Mouse (Mus musculus): Measurements from ENCODE around the gene Tomm34.
A peak's percentile ranks its signal among the peaks of the same experiment; 100 is the strongest.

The Tomm34 gene

GRCm38 (mm10) chr2:164010944-164011343 is 60.0 kb downstream of the Tomm34 start:
- DNase-seq (ENCODE audit: low spot score in 2 of 2): no peak

- DNase-seq (ENCODE audit: low spot score in 2 of 2): no peak
Measured at GRCm38 (mm10) chr2:164010496-164010895, 60.5 kb downstream of the Tomm34 start.

- DNase-seq (ENCODE audit: low spot score in 2 of 2): no peak
Measured at GRCm38 (mm10) chr2:164009227-164009626, 61.7 kb downstream of the Tomm34 start.

- DNase-seq (ENCODE audit: low spot score in 2 of 2): no peak
Measured at GRCm38 (mm10) chr2:164007987-164008545, 62.9 kb downstream of the Tomm34 start.

- no peak for DNase-seq (ENCODE audit: low spot score in 2 of 2)
Measured at GRCm38 (mm10) chr2:164007547-164007946, 63.4 kb downstream of the Tomm34 start.

- DNase-seq (ENCODE audit: low spot score in 2 of 2): peak; percentile 18 to 37
Measured at GRCm38 (mm10) chr2:164006932-164007331, 64.0 kb downstream of the Tomm34 start.

GRCm38 (mm10) chr2:164004503-164004902 is 66.5 kb downstream of the Tomm34 start:
- DNase-seq (ENCODE audit: low spot score in 2 of 2): no peak
